Mouse (Mus musculus) brain, embryonic 14.5 days (tissue): ENCODE data around the gene D930007J09Rik. TPM values are rescaled to one million over a fixed set of nuclear protein-coding genes. Genes with fewer than 3 reads are reported as not detected.

Experiments used
- DNase-seq: peaks from one replicate; pipeline ENCODE4 v3.0.0-alpha.2; 2011; ENCODE audit warnings: low read depth
- CTCF ChIP-seq: fragments of 200-500 bp; IDR thresholded peaks from 2 replicates; pipeline ENCODE4 v1.5.1; 2012; ENCODE audit warnings: inconsistent platforms, mild to moderate bottlenecking, moderate library complexity, borderline replicate concordance; ENCODE audit not compliant: insufficient read depth, insufficient read length; ENCODE audit errors: extremely low read depth
- POLR2A ChIP-seq: fragments of 200-500 bp; IDR thresholded peaks from 2 replicates; pipeline ENCODE4 v1.6.1; 2012; ENCODE audit warnings: mild to moderate bottlenecking, inconsistent platforms, borderline replicate concordance; ENCODE audit not compliant: poor library complexity, insufficient read depth, insufficient read length, severe bottlenecking; ENCODE audit errors: extremely low read depth
- polyA plus RNA-seq: library from polyadenylated mRNA; depleted of rRNA; stranded (reverse); fragments of >200 nt; gene quantifications from 2 replicates; pipeline ENCODE4 v1.2.3, GENCODE M21; 2012

D930007J09Rik gene
- polyA plus RNA-seq, 1 experiment: 0.70 TPM

DNA sequence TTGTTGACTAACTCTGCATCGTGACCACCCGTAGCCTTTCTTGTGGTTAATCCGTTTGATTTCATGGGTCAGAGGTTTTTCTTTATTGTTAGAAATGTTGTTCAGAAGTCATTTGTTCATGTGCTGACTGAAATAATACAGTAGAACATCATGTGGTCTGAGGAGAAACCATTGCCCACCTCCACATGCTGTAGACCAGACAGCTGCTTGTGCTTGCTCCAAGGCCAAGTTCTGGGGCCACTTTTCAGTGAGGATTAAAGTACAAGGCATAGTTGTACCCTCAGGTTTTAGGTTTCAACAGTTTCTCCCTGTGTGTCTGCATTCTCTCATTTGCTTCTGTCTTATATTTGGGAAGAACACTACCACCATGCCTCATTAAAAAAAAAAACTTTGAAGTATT lies 5.0 kb upstream of the D930007J09Rik start:
- DNase-seq: no peak
- TF ChIP-seq POLR2A (no peak), CTCF (no peak)

- TF ChIP-seq POLR2A (no peak), CTCF (no peak)
- peak; percentile 7 for DNase-seq
Measured at GRCm38 (mm10) chr13:32806820-32807219, 4.2 kb upstream of the D930007J09Rik start.

DNA sequence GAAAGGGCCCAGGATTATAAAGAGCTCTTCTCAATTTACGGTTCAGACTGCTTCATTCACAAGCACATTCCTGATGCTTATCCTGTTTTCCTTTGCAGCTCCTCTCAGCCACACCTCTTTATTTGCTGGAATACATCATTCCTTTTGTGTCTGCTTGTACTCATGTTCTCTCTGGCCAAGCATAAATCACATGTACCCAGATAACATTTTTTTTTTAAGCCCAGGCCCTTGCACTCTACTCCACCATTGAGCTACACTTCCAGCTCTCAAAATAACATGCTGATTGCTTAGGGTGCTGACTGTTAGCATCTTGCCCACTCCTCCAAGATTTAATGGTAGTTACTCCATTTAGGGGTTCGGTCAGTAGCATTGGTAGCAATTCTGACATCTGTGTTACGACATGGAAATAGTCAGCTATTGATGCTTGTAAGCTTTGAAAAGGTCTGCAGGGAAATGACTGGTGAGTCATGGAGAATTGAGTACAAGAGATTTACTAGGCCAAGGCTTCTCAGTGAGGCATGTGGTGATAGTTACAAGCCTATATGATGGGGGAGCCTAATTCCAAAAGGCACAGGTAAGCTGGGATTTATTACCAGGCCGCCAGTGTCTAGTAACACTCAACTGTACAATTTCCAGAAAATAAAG lies 1.2 kb upstream of the D930007J09Rik start:
- peak; percentile 3 for DNase-seq
- TF ChIP-seq POLR2A (no peak), CTCF (no peak)

GRCm38 (mm10) chr13:32801693-32802221 lies 892 bp downstream of the D930007J09Rik start, which contains the start of gene Wrnip1:
Gene Wrnip1 (plus strand): TSS chr13:32802038.
- peak; percentile 37; the same call in 1 of the 2 replicates for TF ChIP-seq CTCF
- peak; percentile 77 for TF ChIP-seq POLR2A
- peak; percentile 100 for DNase-seq

GRCm38 (mm10) chr13:32800859-32801258 lies 1.8 kb downstream of the D930007J09Rik start:
- TF ChIP-seq POLR2A (no peak), CTCF (no peak)
- DNase-seq: peak; percentile 9

DNA sequence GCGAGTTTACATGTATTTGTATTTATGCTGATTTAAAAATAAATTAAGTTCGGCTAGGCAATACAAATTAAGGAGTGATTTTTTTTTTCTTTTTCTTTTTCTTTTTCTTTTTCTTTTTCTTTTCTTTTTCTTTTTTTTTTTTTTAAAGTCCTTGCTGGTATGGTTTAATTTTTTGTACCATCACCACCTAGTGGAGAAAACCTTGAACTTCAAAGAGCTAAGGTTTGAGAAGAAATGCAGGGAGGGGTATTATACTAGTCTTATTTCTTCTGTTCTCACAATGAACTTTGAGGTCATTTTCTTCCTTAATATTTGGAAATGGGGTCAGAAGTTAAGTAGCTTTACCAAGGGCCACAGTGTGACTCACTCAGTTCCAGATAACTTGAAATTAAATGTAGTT lies 3.5 kb downstream of the D930007J09Rik start:
- DNase-seq: peak; percentile 31
- no peak for TF ChIP-seq POLR2A

DNA sequence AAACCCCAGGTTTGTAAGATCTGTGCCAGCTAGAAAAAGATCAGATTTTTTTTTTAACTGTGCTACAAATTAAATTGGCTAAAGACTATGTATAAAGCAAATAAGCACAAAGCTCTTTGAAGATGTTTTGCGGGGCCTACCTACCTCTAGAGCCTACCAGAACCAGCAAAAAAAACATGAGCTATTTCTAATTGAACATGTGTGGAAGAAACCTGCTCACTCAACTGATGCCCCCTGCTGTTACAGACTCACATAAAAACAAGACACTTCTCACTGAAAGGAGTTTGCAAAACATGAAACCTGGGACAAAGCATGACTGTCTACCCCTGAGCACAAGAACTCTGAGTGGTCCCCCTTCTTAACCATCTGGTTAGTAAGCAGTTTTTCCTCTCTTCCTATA lies 5.6 kb downstream of the D930007J09Rik start:
- DNase-seq: peak; percentile 21
- TF ChIP-seq POLR2A (no peak), CTCF (no peak)

DNA sequence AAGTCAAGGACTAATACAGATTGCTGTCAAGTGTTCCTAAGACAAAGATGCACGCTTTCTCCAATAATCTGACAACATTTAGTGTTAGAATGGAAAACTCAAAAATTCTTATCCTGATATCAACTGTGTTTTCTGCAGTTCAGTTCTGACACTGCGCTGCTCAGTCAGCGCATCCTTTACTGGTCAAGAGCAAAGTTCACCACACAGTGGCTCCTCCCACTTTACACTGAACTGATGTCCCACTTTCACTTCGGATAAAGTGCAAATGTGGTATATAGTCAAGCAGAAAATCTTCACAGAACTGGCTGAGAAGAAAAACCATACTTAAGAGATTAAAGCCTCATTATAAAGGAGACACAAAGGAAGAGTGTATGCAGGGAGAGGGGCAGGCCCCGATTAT lies 7.5 kb downstream of the D930007J09Rik start:
- DNase-seq: no peak
- TF ChIP-seq CTCF (no peak), POLR2A (no peak)

GRCm38 (mm10) chr13:32794619-32795018 lies 8.0 kb downstream of the D930007J09Rik start:
- peak; percentile 24 for DNase-seq
- TF ChIP-seq POLR2A: no peak
- no peak for TF ChIP-seq CTCF

DNA sequence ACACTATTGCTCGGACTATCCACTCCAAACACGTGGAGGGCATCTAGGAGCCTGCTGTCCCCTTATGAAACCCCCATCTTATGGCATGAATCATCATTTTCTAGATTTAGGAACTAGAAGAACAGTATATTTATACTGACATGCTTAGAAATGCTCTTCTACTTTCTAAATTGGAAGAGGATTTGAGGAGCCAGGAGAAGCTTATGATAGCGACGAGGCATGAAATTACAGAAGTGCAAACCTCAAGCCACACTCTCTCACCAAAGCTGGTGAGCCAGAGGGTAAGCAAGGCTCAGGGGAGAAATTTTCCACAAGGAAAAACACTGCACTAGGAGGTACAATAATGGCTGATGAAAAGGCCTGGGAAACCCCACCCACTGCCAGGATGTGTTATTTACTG lies 12.9 kb downstream of the D930007J09Rik start:
- TF ChIP-seq CTCF (no peak), POLR2A (no peak)
- no peak for DNase-seq

GRCm38 (mm10) chr13:32787584-32787983 lies 15.1 kb downstream of the D930007J09Rik start:
- DNase-seq: no peak
- TF ChIP-seq CTCF (no peak), POLR2A (no peak)

DNA sequence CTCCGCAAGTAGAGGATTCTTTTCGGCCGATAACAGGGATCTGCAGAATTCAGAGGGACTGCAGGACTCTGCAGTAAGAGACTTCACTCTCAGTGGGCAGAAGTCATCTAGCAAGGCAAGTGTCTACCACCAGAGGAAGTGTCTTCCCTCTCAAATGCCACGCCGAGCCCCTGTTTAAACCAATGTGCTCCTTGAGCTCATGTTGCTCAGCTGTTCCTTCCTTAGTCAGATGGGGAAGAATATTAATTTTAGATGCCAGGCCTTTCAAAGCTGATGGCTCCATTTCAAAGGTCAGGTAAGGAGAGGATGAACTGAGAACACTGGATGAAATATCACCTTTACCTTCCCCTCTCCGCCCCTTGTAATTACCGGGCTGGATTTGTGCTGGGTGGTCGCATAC lies 18.8 kb downstream of the D930007J09Rik start, which contains the start of gene Mylk4:
Gene Mylk4, minus strand, starts transcription at position 139 of the 400 bp plus-strand sequence.
- no peak for DNase-seq
- TF ChIP-seq CTCF: no peak
